Mouse (Mus musculus): ENCODE data around the gene Ccdc134. TPM values are rescaled to one million over a fixed set of nuclear protein-coding genes. Genes with fewer than 3 reads are reported as not detected.

Ccdc134 gene
- polyA plus RNA-seq, 1 experiment from 2014 or later = 16.2 TPM

- Histone ChIP-seq H3K4me1 (replicated peaks; ENCODE audit: control insufficient read depth, insufficient read depth, low read length) (no peaks in the 10 kb centered on the region), H3K9me3 (ENCODE audit: control insufficient read depth, low read length) (0 out of 2 replicates have a peak, but pooled peaks cover 3% of the 10 kb centered on the region), H3K27me3 (replicated peaks; ENCODE audit: control insufficient read depth, insufficient read depth, low read length) (no peaks in the 10 kb centered on the region), H3K4me2 (ENCODE audit: low read length) (no peak overlapping the region), H3K27ac (ENCODE audit: low read length) (no peak overlapping the region), H3K9ac (replicated peaks; ENCODE audit: low read depth, low read length) (no peak overlapping the region), H3K4me3 (replicated peaks; ENCODE audit: low read length) (no peak overlapping the region), H3K36me3 (ENCODE audit: control insufficient read depth, insufficient read depth) (peaks cover 61% of the 10 kb centered on the region)
- ATAC-seq = no peak
- WGBS = 72% methylated on average over 5 of the region's 5 CpGs
Measured at GRCm38 (mm10) chr15:82181131-82181530, 53.4 kb downstream of the Ccdc134 start.

- H3K27ac ChIP-seq (ENCODE audit: low read length) = no peak overlapping the region
- no peak overlapping the region for H3K4me2 ChIP-seq (ENCODE audit: low read length)
- H3K27me3 ChIP-seq (replicated peaks; ENCODE audit: control insufficient read depth, insufficient read depth, low read length) = no peaks in the 10 kb centered on the region
- H3K9me3 ChIP-seq (ENCODE audit: control insufficient read depth, low read length) = 0 out of 2 replicates have a peak, but pooled peaks cover 3% of the 10 kb centered on the region
- no peak overlapping the region for H3K4me3 ChIP-seq (replicated peaks; ENCODE audit: low read length)
- ATAC-seq = no peak
- H3K9ac ChIP-seq (replicated peaks; ENCODE audit: low read depth, low read length) = no peak overlapping the region
- WGBS = 99% methylated on average over 4 of the region's 4 CpGs
- peaks cover 65% of the 10 kb centered on the region for H3K36me3 ChIP-seq (ENCODE audit: control insufficient read depth, insufficient read depth)
- no peaks in the 10 kb centered on the region for H3K4me1 ChIP-seq (replicated peaks; ENCODE audit: control insufficient read depth, insufficient read depth, low read length)
Measured at GRCm38 (mm10) chr15:82182311-82182710, 54.6 kb downstream of the Ccdc134 start.

GRCm38 (mm10) chr15:82183596-82183995, 55.9 kb downstream of the Ccdc134 start:
- Histone ChIP-seq H3K9me3 (ENCODE audit: control insufficient read depth, low read length) (0 out of 2 replicates have a peak, but pooled peaks cover 3% of the 10 kb centered on the region), H3K4me2 (ENCODE audit: low read length) (no peak overlapping the region), H3K9ac (replicated peaks; ENCODE audit: low read depth, low read length) (no peak overlapping the region), H3K4me1 (replicated peaks; ENCODE audit: control insufficient read depth, insufficient read depth, low read length) (no peaks in the 10 kb centered on the region), H3K36me3 (ENCODE audit: control insufficient read depth, insufficient read depth) (peaks cover 60% of the 10 kb centered on the region), H3K27me3 (replicated peaks; ENCODE audit: control insufficient read depth, insufficient read depth, low read length) (no peaks in the 10 kb centered on the region), H3K4me3 (replicated peaks; ENCODE audit: low read length) (no peak overlapping the region), H3K27ac (ENCODE audit: low read length) (no peak overlapping the region)
- no peak for ATAC-seq
- WGBS = 94% methylated on average over 10 of the region's 10 CpGs

GRCm38 (mm10) chr15:82184183-82184582, 56.5 kb downstream of the Ccdc134 start:
- ATAC-seq = no peak
- Histone ChIP-seq H3K27ac (ENCODE audit: low read length) (no peak overlapping the region), H3K4me3 (replicated peaks; ENCODE audit: low read length) (no peak overlapping the region), H3K36me3 (ENCODE audit: control insufficient read depth, insufficient read depth) (peaks cover 58% of the 10 kb centered on the region), H3K4me2 (ENCODE audit: low read length) (no peak overlapping the region), H3K9me3 (ENCODE audit: control insufficient read depth, low read length) (0 out of 2 replicates have a peak, but pooled peaks cover 3% of the 10 kb centered on the region), H3K27me3 (replicated peaks; ENCODE audit: control insufficient read depth, insufficient read depth, low read length) (no peaks in the 10 kb centered on the region), H3K9ac (replicated peaks; ENCODE audit: low read depth, low read length) (no peak overlapping the region), H3K4me1 (replicated peaks; ENCODE audit: control insufficient read depth, insufficient read depth, low read length) (no peaks in the 10 kb centered on the region)
- 92% methylated on average over 7 of the region's 7 CpGs for WGBS

GRCm38 (mm10) chr15:82184656-82185055, 56.9 kb downstream of the Ccdc134 start:
- no peak for ATAC-seq
- no peaks in the 10 kb centered on the region for H3K27me3 ChIP-seq (replicated peaks; ENCODE audit: control insufficient read depth, insufficient read depth, low read length)
- no peak overlapping the region for H3K4me3 ChIP-seq (replicated peaks; ENCODE audit: low read length)
- H3K27ac ChIP-seq (ENCODE audit: low read length) = no peak overlapping the region
- no peak overlapping the region for H3K9ac ChIP-seq (replicated peaks; ENCODE audit: low read depth, low read length)
- no peak overlapping the region for H3K4me2 ChIP-seq (ENCODE audit: low read length)
- H3K4me1 ChIP-seq (replicated peaks; ENCODE audit: control insufficient read depth, insufficient read depth, low read length) = no peaks in the 10 kb centered on the region
- WGBS = 91% methylated on average over 10 of the region's 10 CpGs
- H3K36me3 ChIP-seq (ENCODE audit: control insufficient read depth, insufficient read depth) = peaks cover 54% of the 10 kb centered on the region
- 0 out of 2 replicates have a peak, but pooled peaks cover 3% of the 10 kb centered on the region for H3K9me3 ChIP-seq (ENCODE audit: control insufficient read depth, low read length)

GRCm38 (mm10) chr15:82185062-82185783, 57.5 kb downstream of the Ccdc134 start:
- Histone ChIP-seq H3K27me3 (replicated peaks; ENCODE audit: control insufficient read depth, insufficient read depth, low read length) (no peaks in the 10 kb centered on the region), H3K27ac (ENCODE audit: low read length) (no peak overlapping the region), H3K9me3 (ENCODE audit: control insufficient read depth, low read length) (0 out of 2 replicates have a peak, but pooled peaks cover 3% of the 10 kb centered on the region), H3K4me2 (ENCODE audit: low read length) (no peak overlapping the region), H3K4me3 (replicated peaks; ENCODE audit: low read length) (no peak overlapping the region), H3K36me3 (ENCODE audit: control insufficient read depth, insufficient read depth) (peaks cover 51% of the 10 kb centered on the region), H3K4me1 (replicated peaks; ENCODE audit: control insufficient read depth, insufficient read depth, low read length) (no peaks in the 10 kb centered on the region), H3K9ac (replicated peaks; ENCODE audit: low read depth, low read length) (no peak overlapping the region)
- no peak for ATAC-seq
- WGBS = 92% methylated on average over 14 of the region's 14 CpGs

GRCm38 (mm10) chr15:82186131-82186530, 58.4 kb downstream of the Ccdc134 start:
- peaks cover 46% of the 10 kb centered on the region for H3K36me3 ChIP-seq (ENCODE audit: control insufficient read depth, insufficient read depth)
- H3K4me1 ChIP-seq (replicated peaks; ENCODE audit: control insufficient read depth, insufficient read depth, low read length) = no peaks in the 10 kb centered on the region
- WGBS = 83% methylated on average over 14 of the region's 14 CpGs
- H3K4me3 ChIP-seq (replicated peaks; ENCODE audit: low read length) = no peak overlapping the region
- no peak for ATAC-seq
- H3K27ac ChIP-seq (ENCODE audit: low read length) = no peak overlapping the region
- no peaks in the 10 kb centered on the region for H3K27me3 ChIP-seq (replicated peaks; ENCODE audit: control insufficient read depth, insufficient read depth, low read length)
- H3K4me2 ChIP-seq (ENCODE audit: low read length) = no peak overlapping the region
- no peak overlapping the region for H3K9ac ChIP-seq (replicated peaks; ENCODE audit: low read depth, low read length)
- H3K9me3 ChIP-seq (ENCODE audit: control insufficient read depth, low read length) = 0 out of 2 replicates have a peak, but pooled peaks cover 3% of the 10 kb centered on the region

GRCm38 (mm10) chr15:82186931-82187330, 59.2 kb downstream of the Ccdc134 start:
- ATAC-seq = no peak

GRCm38 (mm10) chr15:82187401-82187800, 59.7 kb downstream of the Ccdc134 start:
- Histone ChIP-seq H3K4me1 (replicated peaks; ENCODE audit: control insufficient read depth, insufficient read depth, low read length) (no peaks in the 10 kb centered on the region), H3K36me3 (ENCODE audit: control insufficient read depth, insufficient read depth) (peaks cover 41% of the 10 kb centered on the region), H3K9ac (replicated peaks; ENCODE audit: low read depth, low read length) (no peak overlapping the region), H3K27me3 (replicated peaks; ENCODE audit: control insufficient read depth, insufficient read depth, low read length) (no peaks in the 10 kb centered on the region), H3K9me3 (ENCODE audit: control insufficient read depth, low read length) (no peaks in the 10 kb centered on the region), H3K27ac (ENCODE audit: low read length) (no peak overlapping the region), H3K4me2 (ENCODE audit: low read length) (no peak overlapping the region), H3K4me3 (replicated peaks; ENCODE audit: low read length) (no peak overlapping the region)
- 91% methylated on average over 4 of the region's 4 CpGs for whole genome bisulfite sequencing
- ATAC-seq = no peak

More at GRCm38 (mm10) chr15:82186931-82187330, 59.2 kb downstream of the Ccdc134 start:
- 92% methylated on average over 5 of the region's 5 CpGs for WGBS
- H3K27ac ChIP-seq (ENCODE audit: low read length) = no peak overlapping the region
- H3K9ac ChIP-seq (replicated peaks; ENCODE audit: low read depth, low read length) = no peak overlapping the region
- peaks cover 44% of the 10 kb centered on the region for H3K36me3 ChIP-seq (ENCODE audit: control insufficient read depth, insufficient read depth)
- no peaks in the 10 kb centered on the region for H3K27me3 ChIP-seq (replicated peaks; ENCODE audit: control insufficient read depth, insufficient read depth, low read length)
- no peak overlapping the region for H3K4me2 ChIP-seq (ENCODE audit: low read length)
- 0 out of 2 replicates have a peak, but pooled peaks cover 2% of the 10 kb centered on the region for H3K9me3 ChIP-seq (ENCODE audit: control insufficient read depth, low read length)
- no peaks in the 10 kb centered on the region for H3K4me1 ChIP-seq (replicated peaks; ENCODE audit: control insufficient read depth, insufficient read depth, low read length)
- H3K4me3 ChIP-seq (replicated peaks; ENCODE audit: low read length) = no peak overlapping the region

Data from forebrain, embryonic 16.5 days (tissue).